Mouse (Mus musculus): ENCODE measurements around the gene Pmis2.

Gene Pmis2

GRCm38 (mm10) chr7:30633762-30634412, 37.5 kb downstream of the Pmis2 start:
- no peak for DNase-seq (ENCODE audit: low spot score in 2 of 2)

- no peak for DNase-seq (ENCODE audit: low spot score in 2 of 2)
Observed at GRCm38 (mm10) chr7:30629013-30629412, 42.4 kb downstream of the Pmis2 start.

GRCm38 (mm10) chr7:30626647-30627046, 44.8 kb downstream of the Pmis2 start:
- DNase-seq (ENCODE audit: low spot score in 2 of 2), result no peak

- peak; percentile 77 for DNase-seq (ENCODE audit: low spot score in 2 of 2)
Observed at GRCm38 (mm10) chr7:30625530-30626384, 45.6 kb downstream of the Pmis2 start, which contains the start of gene Cox6b1. Gene Cox6b1, minus strand, starts transcription at chr7:30626151.
